Mouse (Mus musculus) limb, embryonic 11.5 days (tissue): ENCODE results near the gene Fancc. TPM values are rescaled to one million over a fixed set of nuclear protein-coding genes. Genes with fewer than 3 reads are reported as not detected.
A peak's percentile ranks its signal among the peaks of the same experiment; 100 is the strongest.

Source experiments
- ATAC-seq: fragments of 200-750 bp; cut with Nextera tagmentation; 2 replicates; pipeline ENCODE4 v1.8.0; 2017; ENCODE audit warnings: low read depth; ENCODE audit not compliant: insufficient number of reproducible peaks, low FRiP score, low TSS enrichment
- DNase-seq: peaks from one replicate; pipeline ENCODE4 v3.0.0-alpha.2; 2015; ENCODE audit warnings: low spot score
- H3K27ac ChIP-seq: fragments of 300-500 bp; sonication (generic); replicated peaks from 2 replicates; pipeline ENCODE4 v1.5.1; 2014; ENCODE audit warnings: low read depth, mild to moderate bottlenecking, low read length
- H3K27me3 ChIP-seq: fragments of 300-500 bp; sonication (generic); 2 replicates; pipeline ENCODE4 v1.6.1; 2014; ENCODE audit warnings: mild to moderate bottlenecking, low read length, mixed read lengths; ENCODE audit not compliant: control insufficient read depth, insufficient read depth
- H3K36me3 ChIP-seq: fragments of 300-500 bp; sonication (generic); 2 replicates; pipeline ENCODE4 v1.6.1; 2014; ENCODE audit warnings: mild to moderate bottlenecking, low read length, moderate library complexity, mixed read lengths; ENCODE audit not compliant: control insufficient read depth, insufficient read depth
- H3K4me1 ChIP-seq: fragments of 300-500 bp; sonication (generic); 2 replicates; pipeline ENCODE4 v1.6.1; 2014; ENCODE audit warnings: low read length, mixed read lengths; ENCODE audit not compliant: control insufficient read depth, insufficient read depth
- H3K4me2 ChIP-seq: fragments of 300-500 bp; sonication (generic); 2 replicates; pipeline ENCODE4 v1.6.1; 2014; ENCODE audit warnings: low read depth, mild to moderate bottlenecking, moderate library complexity; ENCODE audit not compliant: severe bottlenecking
- H3K4me3 ChIP-seq: fragments of 300-500 bp; sonication (generic); 2 replicates; pipeline ENCODE4 v1.5.1; 2014; ENCODE audit warnings: low read depth, low read length
- H3K9ac ChIP-seq: fragments of 300-500 bp; sonication (generic); 2 replicates; pipeline ENCODE4 v1.6.1; 2014; ENCODE audit warnings: mild to moderate bottlenecking, low read length
- H3K9me3 ChIP-seq: fragments of 300-500 bp; sonication (generic); 2 replicates; pipeline ENCODE4 v1.6.1; 2016; ENCODE audit warnings: low read length; ENCODE audit not compliant: control insufficient read depth
- WGBS: fragments of 180-500 bp; shearing (Covaris S2); extraction: QIAGEN DNeasy Blood & Tissue Kit; methylation state at CpG from one replicate; pipeline ENCODE4 v1.1.7; 2014; 5-methylcytosine and 5-hydroxymethylcytosine counted together
- polyA plus RNA-seq: library from polyadenylated mRNA; unstranded; fragments of >200 nt; fragmentation: Nextera tagmentation; extraction: Ambion mirVana; gene quantifications from 2 replicates; pipeline ENCODE4 v1.2.1, GENCODE M21; 2014

Gene Fancc
- polyA plus RNA-seq, 1 experiment from 2014 or later: 25.5 TPM

- peak overlapping the region; percentile 15 for H3K27ac ChIP-seq
- H3K4me1 ChIP-seq: peaks cover 24% of the 10 kb centered on the region
- H3K4me2 ChIP-seq: no peak overlapping the region
- H3K9ac ChIP-seq: no peak overlapping the region
- WGBS: 83% methylated on average over 5 of the region's 5 CpGs
- ATAC-seq (no peak), DNase-seq (no peak)
- H3K4me3 ChIP-seq: no peak overlapping the region
- no peaks in the 10 kb centered on the region for H3K9me3 ChIP-seq
- H3K36me3 ChIP-seq: peaks cover 23% of the 10 kb centered on the region
- H3K27me3 ChIP-seq: no peaks in the 10 kb centered on the region
Measured at GRCm38 (mm10) chr13:63302381-63302780, 194.7 kb downstream of the Fancc start.

GRCm38 (mm10) chr13:63301764-63302209 lies 195.3 kb downstream of the Fancc start:
- H3K27ac ChIP-seq: peak overlapping the region; percentile 73
- H3K9ac ChIP-seq: no peak overlapping the region
- peak; percentile 64 for DNase-seq
- no peak overlapping the region for H3K4me2 ChIP-seq
- H3K27me3 ChIP-seq: no peaks in the 10 kb centered on the region
- H3K4me3 ChIP-seq: no peak overlapping the region
- WGBS: 21% methylated on average over 3 of the region's 3 CpGs
- ATAC-seq: peak; percentile 63
- H3K9me3 ChIP-seq: no peaks in the 10 kb centered on the region
- peaks cover 24% of the 10 kb centered on the region for H3K4me1 ChIP-seq
- H3K36me3 ChIP-seq: peaks cover 23% of the 10 kb centered on the region

DNA sequence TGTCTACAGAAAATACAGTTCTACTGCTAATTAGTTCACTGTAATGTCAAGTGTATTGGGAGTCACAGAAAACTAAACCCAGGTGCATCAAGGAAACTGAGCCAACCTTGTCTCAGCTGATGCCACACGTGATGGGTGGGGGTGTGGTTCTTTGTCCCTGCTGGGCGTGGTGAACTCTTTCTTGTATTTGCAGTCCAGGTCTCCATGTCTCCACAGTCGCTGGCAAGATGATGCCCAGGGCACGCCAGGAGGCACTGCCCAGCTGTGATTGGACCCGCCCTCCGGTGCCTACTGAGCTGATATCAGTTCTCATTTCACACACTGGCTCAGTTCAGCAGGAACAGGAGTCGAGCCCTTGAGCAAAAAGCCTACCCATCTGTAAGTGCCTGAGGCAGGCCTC lies 196.1 kb downstream of the Fancc start:
- no peak overlapping the region for H3K9ac ChIP-seq
- DNase-seq (no peak), ATAC-seq (no peak)
- H3K4me1 ChIP-seq: peaks cover 24% of the 10 kb centered on the region
- peak overlapping the region; percentile 73 for H3K27ac ChIP-seq
- WGBS: 72% methylated on average over 7 of the region's 7 CpGs
- H3K4me3 ChIP-seq: no peak overlapping the region
- H3K9me3 ChIP-seq: no peaks in the 10 kb centered on the region
- H3K36me3 ChIP-seq: peaks cover 23% of the 10 kb centered on the region
- H3K4me2 ChIP-seq: no peak overlapping the region
- no peaks in the 10 kb centered on the region for H3K27me3 ChIP-seq

DNA sequence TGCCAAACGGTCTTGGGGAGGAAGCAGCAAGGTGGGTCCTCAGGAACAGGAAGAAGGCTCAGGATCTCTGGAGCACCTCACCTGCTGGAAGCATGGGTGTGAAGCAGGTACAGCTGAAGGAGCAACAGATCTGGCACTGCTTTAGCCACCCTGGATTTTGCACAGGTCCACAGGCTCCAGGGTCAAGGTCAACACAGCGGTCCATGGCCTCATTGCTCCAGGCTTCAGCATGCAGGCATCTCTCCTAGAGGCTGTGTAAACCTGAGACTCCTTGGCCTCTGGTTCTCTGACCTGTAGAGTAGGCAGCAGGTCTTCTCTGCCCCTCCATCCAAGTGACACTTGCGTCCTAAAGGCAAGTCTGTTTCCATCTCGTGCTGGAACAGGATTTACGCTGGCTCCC lies 198.1 kb downstream of the Fancc start:
- Histone ChIP-seq H3K27ac (no peak overlapping the region), H3K36me3 (peaks cover 19% of the 10 kb centered on the region), H3K4me3 (no peak overlapping the region), H3K4me2 (no peak overlapping the region), H3K9ac (no peak overlapping the region), H3K9me3 (no peaks in the 10 kb centered on the region), H3K4me1 (peaks cover 24% of the 10 kb centered on the region), H3K27me3 (no peaks in the 10 kb centered on the region)
- ATAC-seq: no peak
- no peak for DNase-seq
- 88% methylated on average over 5 of the region's 5 CpGs for WGBS

- ATAC-seq (no peak), DNase-seq (no peak)
- 96% methylated on average over 3 of the region's 3 CpGs for WGBS
- H3K36me3 ChIP-seq: peaks cover 12% of the 10 kb centered on the region
- no peak overlapping the region for H3K9ac ChIP-seq
- no peaks in the 10 kb centered on the region for H3K9me3 ChIP-seq
- no peak overlapping the region for H3K4me3 ChIP-seq
- H3K27me3 ChIP-seq: no peaks in the 10 kb centered on the region
- peaks cover 31% of the 10 kb centered on the region for H3K4me1 ChIP-seq
- no peak overlapping the region for H3K4me2 ChIP-seq
- no peak overlapping the region for H3K27ac ChIP-seq
Measured at GRCm38 (mm10) chr13:63297933-63298332, 199.1 kb downstream of the Fancc start.

DNA sequence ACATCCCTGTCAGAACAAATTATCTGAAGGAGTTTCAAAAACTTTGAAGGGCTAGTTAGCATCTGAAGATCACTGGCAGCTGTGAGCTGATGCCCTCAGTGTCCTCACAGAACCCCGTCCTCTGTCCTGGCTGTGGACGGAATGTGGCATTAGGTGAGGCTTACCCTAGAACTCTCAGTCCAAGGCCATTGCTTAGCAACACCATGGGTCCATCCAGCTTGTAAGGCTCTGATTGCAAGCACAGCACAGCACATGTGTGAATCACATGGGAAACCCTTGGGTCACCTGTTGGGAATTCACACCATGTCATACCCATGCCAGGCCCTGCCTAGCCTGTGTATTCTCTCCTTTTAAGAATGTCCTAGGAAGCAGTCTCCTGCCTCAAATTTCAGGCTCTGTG lies 200.1 kb downstream of the Fancc start:
- no peak overlapping the region for H3K27ac ChIP-seq
- no peak for DNase-seq
- no peak for ATAC-seq
- peaks cover 27% of the 10 kb centered on the region for H3K4me1 ChIP-seq
- H3K4me3 ChIP-seq: no peak overlapping the region
- peaks cover 10% of the 10 kb centered on the region for H3K36me3 ChIP-seq
- H3K9ac ChIP-seq: no peak overlapping the region
- H3K4me2 ChIP-seq: no peak overlapping the region
- WGBS: 93% methylated on average over 2 of the region's 2 CpGs
- no peaks in the 10 kb centered on the region for H3K9me3 ChIP-seq
- H3K27me3 ChIP-seq: no peaks in the 10 kb centered on the region

DNA sequence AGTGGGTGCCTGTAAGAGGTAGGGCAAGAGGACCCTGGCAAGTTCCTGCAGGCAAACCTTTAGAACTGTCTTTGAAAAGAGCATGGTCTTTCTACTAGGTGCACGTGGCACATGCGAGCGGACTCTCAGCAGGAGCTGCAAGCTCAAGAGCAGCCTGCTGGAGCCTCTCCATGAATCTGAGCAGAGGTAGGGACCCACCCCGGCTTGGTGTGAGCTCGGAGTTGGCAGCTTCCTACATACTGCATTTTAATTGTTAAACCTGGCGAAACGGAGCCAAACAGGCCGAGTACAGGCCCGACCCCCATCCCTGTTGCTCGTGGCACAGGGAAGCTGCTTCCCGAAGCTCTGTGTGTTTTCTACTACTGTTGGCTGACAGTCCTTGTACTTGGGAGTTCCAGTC lies 200.8 kb downstream of the Fancc start:
- ATAC-seq (no peak), DNase-seq (no peak)
- no peak overlapping the region for H3K4me2 ChIP-seq
- no peak overlapping the region for H3K4me3 ChIP-seq
- peaks cover 20% of the 10 kb centered on the region for H3K4me1 ChIP-seq
- peaks cover 10% of the 10 kb centered on the region for H3K36me3 ChIP-seq
- no peak overlapping the region for H3K27ac ChIP-seq
- H3K9me3 ChIP-seq: no peaks in the 10 kb centered on the region
- 91% methylated on average over 11 of the region's 11 CpGs for WGBS
- no peak overlapping the region for H3K9ac ChIP-seq
- H3K27me3 ChIP-seq: no peaks in the 10 kb centered on the region

- H3K27ac ChIP-seq: peak overlapping the region; percentile 72
- no peaks in the 10 kb centered on the region for H3K9me3 ChIP-seq
- peaks cover 11% of the 10 kb centered on the region; the same call in 1 of the 2 replicates for H3K36me3 ChIP-seq
- peak overlapping the region; percentile 18; the same call in 1 of the 2 replicates for H3K9ac ChIP-seq
- 41% methylated on average over 15 of the region's 15 CpGs for WGBS
- H3K4me3 ChIP-seq: no peak overlapping the region
- no peaks in the 10 kb centered on the region for H3K27me3 ChIP-seq
- DNase-seq (no peak), ATAC-seq (no peak)
- no peak overlapping the region for H3K4me2 ChIP-seq
- H3K4me1 ChIP-seq: peaks cover 25% of the 10 kb centered on the region
Measured at GRCm38 (mm10) chr13:63294359-63295193, 202.5 kb downstream of the Fancc start.
